Mouse (Mus musculus) heart, adult 10 weeks (tissue): ENCODE data around the gene Trim5. TPM values are rescaled to one million over a fixed set of nuclear protein-coding genes. Genes with fewer than 3 reads are reported as not detected.

Experiments used
- polyA plus RNA-seq: library from polyadenylated mRNA; stranded (reverse); fragments of 350-450 nt; fragmentation: Illumina TruSeq; extraction: RNeasy Lipid Tissue Mini Kit (QIAGEN cat#74804); gene quantifications from one replicate; pipeline ENCODE4 v1.2.3, GENCODE M21; 2014; ENCODE audit warnings: low read depth, low replicate concordance

The Trim5 gene
- polyA plus RNA-seq: 1.6 TPM

DNA sequence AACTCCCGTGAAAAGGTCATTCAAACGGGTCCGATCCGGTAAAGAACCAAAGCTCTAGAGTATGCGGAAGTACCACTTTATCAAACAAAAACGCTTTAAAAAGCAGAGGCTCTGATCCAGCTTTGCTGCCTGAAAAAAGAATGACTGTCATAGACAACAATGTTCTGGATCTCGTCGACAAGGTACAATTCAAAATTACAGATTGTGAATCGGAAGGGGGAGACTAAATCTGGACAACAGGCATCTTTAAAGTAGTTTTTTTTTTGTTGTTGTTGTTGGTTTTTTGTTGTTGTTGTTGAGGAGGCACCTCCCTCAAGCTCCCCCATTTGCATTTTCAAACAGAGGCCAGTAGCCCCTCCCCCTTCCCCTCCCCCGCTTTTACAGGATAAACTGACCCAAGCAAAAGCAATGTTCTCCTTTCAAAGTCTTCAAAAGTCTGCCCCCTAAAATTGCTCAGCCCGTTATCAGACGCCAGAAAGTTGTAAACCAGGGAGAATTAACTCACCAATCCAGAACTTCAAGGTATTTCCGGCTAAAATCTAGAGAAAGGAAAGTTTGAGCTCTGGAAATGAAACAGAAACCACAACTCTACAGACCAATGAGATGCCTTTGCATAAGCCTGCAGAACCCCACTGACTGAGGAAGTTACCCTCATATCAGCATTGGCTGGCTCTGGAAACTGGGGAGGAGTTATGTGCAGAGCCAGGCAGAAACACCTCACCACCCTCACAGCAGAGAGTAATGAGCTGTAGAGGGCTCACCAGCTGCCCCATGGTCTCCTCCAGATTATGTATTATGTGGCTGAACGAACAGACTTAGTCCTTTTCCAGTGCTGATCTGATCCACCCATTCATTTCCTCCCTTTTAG lies at the start of gene Trim5:
Gene Trim5, minus strand, starts transcription at position 519 of the 868 bp plus-strand sequence.

DNA sequence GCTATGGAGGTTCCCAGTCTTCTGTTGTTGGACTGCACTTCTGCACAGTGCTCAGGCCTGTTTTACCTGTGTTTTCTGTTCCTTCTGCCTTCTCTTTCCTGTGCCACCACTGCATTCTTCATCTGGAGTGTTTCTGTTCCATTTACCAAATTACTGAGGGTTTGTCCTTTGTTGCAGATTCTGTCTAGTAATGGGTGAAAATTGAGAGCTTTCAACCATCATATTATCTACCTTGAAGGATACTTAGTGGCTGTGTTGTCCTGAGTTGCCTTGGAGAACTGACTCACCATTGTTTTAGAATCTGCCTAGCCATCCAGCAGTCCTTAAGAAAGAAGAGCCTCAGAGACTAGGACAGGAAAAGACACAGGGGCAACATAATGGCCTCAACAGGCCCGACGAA lies 41.3 kb upstream of the Trim5 start, which contains the start of gene Trim34b:
Gene Trim34b, plus strand, starts transcription at position 301 of the 400 bp plus-strand sequence.

DNA sequence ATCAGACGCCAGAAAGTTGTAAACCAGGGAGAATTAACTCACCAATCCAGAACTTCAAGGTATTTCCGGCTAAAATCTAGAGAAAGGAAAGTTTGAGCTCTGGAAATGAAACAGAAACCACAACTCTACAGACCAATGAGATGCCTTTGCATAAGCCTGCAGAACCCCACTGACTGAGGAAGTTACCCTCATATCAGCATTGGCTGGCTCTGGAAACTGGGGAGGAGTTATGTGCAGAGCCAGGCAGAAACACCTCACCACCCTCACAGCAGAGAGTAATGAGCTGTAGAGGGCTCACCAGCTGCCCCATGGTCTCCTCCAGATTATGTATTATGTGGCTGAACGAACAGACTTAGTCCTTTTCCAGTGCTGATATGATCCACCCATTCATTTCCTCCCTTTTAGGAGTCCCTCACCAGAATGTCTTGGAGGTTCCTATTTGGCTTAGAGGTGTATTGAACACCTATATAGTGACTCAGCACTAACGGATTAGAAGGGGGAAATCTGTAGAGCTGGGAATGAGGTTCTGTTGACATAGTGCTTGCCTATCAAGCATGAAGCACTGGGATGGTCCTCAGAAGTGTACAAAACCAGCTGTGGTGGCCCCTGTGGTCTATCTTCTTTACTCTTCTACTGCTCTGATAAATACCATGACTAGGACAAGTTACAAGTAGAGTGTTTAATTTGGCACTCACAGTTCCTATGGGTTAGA lies 27.6 kb upstream of the Trim5 start, which contains the start of gene Trim12a:
Gene Trim12a, minus strand, starts transcription at position 98 of the 712 bp plus-strand sequence.

DNA sequence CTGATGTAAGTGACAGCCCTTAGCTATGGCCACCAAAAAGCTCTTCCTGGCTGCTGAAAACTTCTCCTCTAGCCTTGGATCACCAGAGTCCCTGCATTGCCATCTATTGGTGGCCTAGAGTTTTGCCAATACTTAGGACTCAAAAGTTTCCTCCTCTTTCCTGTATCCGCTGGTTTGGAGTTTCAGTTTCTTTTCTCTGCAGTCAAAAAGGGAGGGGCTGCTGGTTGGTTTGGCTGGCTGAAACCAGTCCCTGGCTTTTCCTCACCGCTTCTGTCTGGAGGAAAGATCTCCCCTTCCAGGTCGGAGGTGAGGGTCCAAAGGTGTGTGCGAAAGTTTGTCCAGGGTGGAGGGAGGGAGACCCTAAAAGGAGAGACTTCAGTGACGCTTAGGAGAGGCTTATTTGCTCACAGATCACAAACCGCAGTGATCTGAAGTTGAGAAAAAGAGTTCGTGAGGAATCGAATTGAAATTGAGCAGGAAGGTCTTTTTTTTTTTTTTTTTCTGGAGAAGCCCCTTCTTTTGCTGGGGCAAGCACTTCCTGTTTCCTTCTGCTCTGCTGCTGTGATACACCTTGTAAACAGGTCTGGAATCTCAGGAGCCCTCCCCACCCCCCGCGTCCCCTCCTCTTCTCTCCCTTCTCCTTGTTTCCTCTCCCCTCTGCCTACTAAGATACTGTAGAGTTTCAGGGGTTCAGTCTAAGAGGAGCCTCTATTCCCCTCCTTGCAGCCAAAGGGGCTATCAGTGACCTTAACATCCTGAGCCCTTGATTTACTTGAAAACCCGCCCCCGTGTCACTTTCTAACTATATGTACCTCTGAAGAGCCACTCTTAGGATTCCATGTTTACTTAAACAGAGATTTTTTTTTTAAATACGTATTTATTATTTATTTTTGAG lies 43.4 kb downstream of the Trim5 start, which contains the start of gene Trim34a:
Gene Trim34a, plus strand, starts transcription at position 171 of the 895 bp plus-strand sequence.

GRCm38 (mm10) chr7:104218701-104219569 lies 69.0 kb downstream of the Trim5 start, which contains the start of gene Trim6:
TSS of gene Trim6 (plus strand) at chr7:104218793.

Other genes with a start within 250 kb of the Trim5 start
- gene Olfr642, start 235.4 kb downstream of the Trim5 start, polyA plus RNA-seq: not detected
- gene 4930516K23Rik, start 226.6 kb downstream of the Trim5 start, polyA plus RNA-seq: not detected
- not detected for gene Olfr644, start 216.2 kb downstream of the Trim5 start, polyA plus RNA-seq
- gene Olfr645, start 202.6 kb downstream of the Trim5 start, polyA plus RNA-seq: not detected
- gene Olfr646, start 183.2 kb downstream of the Trim5 start, polyA plus RNA-seq: not detected
- not detected for gene Ubqln5, start 158.3 kb downstream of the Trim5 start, polyA plus RNA-seq
- gene Olfr643, start 150.7 kb downstream of the Trim5 start, polyA plus RNA-seq: not detected
- gene Ubqln3, start 144.8 kb downstream of the Trim5 start, polyA plus RNA-seq: not detected
- not detected for gene Ubqlnl, start 137.5 kb downstream of the Trim5 start, polyA plus RNA-seq
- not detected for gene Olfm5, start 123.3 kb downstream of the Trim5 start, polyA plus RNA-seq
- gene Olfr648, start 104.7 kb downstream of the Trim5 start, polyA plus RNA-seq: not detected
- not detected for gene Olfr649, start 92.1 kb downstream of the Trim5 start, polyA plus RNA-seq
- gene Trim6, start 69.3 kb downstream of the Trim5 start, polyA plus RNA-seq: 0.76 TPM
- 7.4 TPM for gene Trim34a, start 43.6 kb downstream of the Trim5 start, polyA plus RNA-seq
- 19.8 TPM for gene Trim12a, start 27.4 kb upstream of the Trim5 start, polyA plus RNA-seq
- not detected for gene Trim34b, start 41.4 kb upstream of the Trim5 start, polyA plus RNA-seq
- 8.5 TPM for gene Trim12c, start 65.3 kb upstream of the Trim5 start, polyA plus RNA-seq
- gene Trim30b, start 81.8 kb upstream of the Trim5 start, polyA plus RNA-seq: 0.24 TPM
- gene Trim30c, start 112.7 kb upstream of the Trim5 start, polyA plus RNA-seq: not detected
- 6.7 TPM for gene Trim30a, start 177.1 kb upstream of the Trim5 start, polyA plus RNA-seq
- gene Trim30d, start 219.8 kb upstream of the Trim5 start, polyA plus RNA-seq: 2.1 TPM